Mouse (Mus musculus): Measurements from ENCODE around the gene Tbx5. TPM values are rescaled to one million over a fixed set of nuclear protein-coding genes. Genes with fewer than 3 reads are reported as not detected.

Tbx5 gene
- total and polyA plus RNA-seq, 3 experiments = 0.05 TPM; not detected in 2

DNA sequence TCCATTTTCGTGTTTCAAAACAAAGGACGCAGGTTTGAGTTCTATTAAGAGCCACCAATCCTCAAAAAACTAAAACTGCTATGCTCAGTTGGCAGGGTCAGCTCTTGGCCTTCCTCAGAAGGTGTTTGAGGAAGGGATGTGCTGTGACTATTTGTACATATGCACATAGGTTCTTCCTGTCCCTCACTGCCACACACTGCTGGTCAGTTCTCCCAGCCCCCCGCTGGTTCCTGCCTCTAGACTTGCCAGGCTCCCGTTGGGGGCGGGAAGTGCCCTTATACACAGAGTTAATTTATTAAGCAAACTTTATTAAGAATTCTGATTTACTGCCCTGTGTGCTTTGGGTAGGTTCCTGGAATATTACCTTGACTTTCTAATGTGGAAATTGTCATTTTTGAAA lies 11.9 kb downstream of the Tbx5 start:
- H3K4me1 ChIP-seq (ENCODE audit: insufficient read depth, low read depth, low read length) = no peaks in the 10 kb centered on the region
- TF ChIP-seq CTCF (IDR thresholded peaks at IDR 0.05; ENCODE audit: low read depth, low read length) = no peak
- no peak for TF ChIP-seq POLR2AphosphoS5 (IDR thresholded peaks at IDR 0.05; ENCODE audit: insufficient replicate concordance, low read depth, low read length)
- TF ChIP-seq GATA2 (IDR thresholded peaks at IDR 0.05; ENCODE audit: borderline replicate concordance, low read depth, low read length) = no peak
- DNase-seq (ENCODE audit: low spot score) (no peak), ATAC-seq (ENCODE audit: extremely low read depth, insufficient number of reproducible peaks, low FRiP score, poor library complexity, severe bottlenecking) (no peak)
- H3K36me3 ChIP-seq (replicated peaks) = no peaks in the 10 kb centered on the region
- H3K4me3 ChIP-seq (ENCODE audit: low read depth, low read length) = no peak overlapping the region
- H3K9me3 ChIP-seq (replicated peaks) = peaks cover 82% of the 10 kb centered on the region
- H3K27me3 ChIP-seq (ENCODE audit: insufficient read depth, low read length) = no peaks in the 10 kb centered on the region

GRCm38 (mm10) chr5:119844994-119845393 lies 12.5 kb downstream of the Tbx5 start:
- H3K9me3 ChIP-seq (replicated peaks) = peaks cover 81% of the 10 kb centered on the region
- ATAC-seq (ENCODE audit: extremely low read depth, insufficient number of reproducible peaks, low FRiP score, poor library complexity, severe bottlenecking) = no peak
- no peaks in the 10 kb centered on the region for H3K27me3 ChIP-seq (ENCODE audit: insufficient read depth, low read length)
- no peak for DNase-seq (ENCODE audit: low spot score)
- H3K36me3 ChIP-seq (replicated peaks) = no peaks in the 10 kb centered on the region
- H3K4me3 ChIP-seq (ENCODE audit: low read depth, low read length) = no peak overlapping the region
- H3K4me1 ChIP-seq (ENCODE audit: insufficient read depth, low read depth, low read length) = no peaks in the 10 kb centered on the region
- TF ChIP-seq POLR2AphosphoS5 (IDR thresholded peaks at IDR 0.05; ENCODE audit: insufficient replicate concordance, low read depth, low read length) (no peak), CTCF (IDR thresholded peaks at IDR 0.05; ENCODE audit: low read depth, low read length) (no peak), GATA1 (IDR thresholded peaks at IDR 0.05; ENCODE audit: borderline replicate concordance, low read length) (no peak), GATA2 (IDR thresholded peaks at IDR 0.05; ENCODE audit: borderline replicate concordance, low read depth, low read length) (no peak), TAL1 (conservative IDR thresholded peaks at IDR 0.05; ENCODE audit: low read depth, low read length) (no peak)

DNA sequence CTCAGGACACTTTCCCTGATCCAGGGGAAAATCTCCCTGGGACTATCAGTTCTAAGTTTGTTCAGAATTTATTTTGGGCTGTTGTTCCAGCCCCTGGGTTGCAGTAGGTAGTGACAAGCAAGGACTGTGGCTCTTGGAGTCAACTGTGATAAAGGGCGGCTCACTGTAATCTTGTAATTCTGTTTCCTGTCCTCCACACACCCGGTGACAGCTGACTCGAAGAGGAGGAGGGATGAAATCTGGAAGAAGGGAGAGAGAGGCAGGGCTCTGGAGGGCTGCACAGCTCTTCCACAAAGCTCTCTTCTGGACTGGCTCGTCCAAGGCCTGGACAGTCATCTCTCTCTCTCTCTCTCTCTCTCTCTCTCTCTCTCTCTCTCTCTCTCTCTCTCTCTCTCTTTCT lies 24.6 kb downstream of the Tbx5 start:
- no peaks in the 10 kb centered on the region for H3K27me3 ChIP-seq (ENCODE audit: insufficient read depth, low read length)
- H3K4me3 ChIP-seq (ENCODE audit: low read depth, low read length) = no peak overlapping the region
- no peak for DNase-seq (ENCODE audit: low spot score)
- TF ChIP-seq GATA1 (IDR thresholded peaks at IDR 0.05; ENCODE audit: borderline replicate concordance, low read length) (no peak), CTCF (IDR thresholded peaks at IDR 0.05; ENCODE audit: low read depth, low read length) (no peak), POLR2AphosphoS5 (IDR thresholded peaks at IDR 0.05; ENCODE audit: insufficient replicate concordance, low read depth, low read length) (no peak), TAL1 (conservative IDR thresholded peaks at IDR 0.05; ENCODE audit: low read depth, low read length) (no peak), GATA2 (IDR thresholded peaks at IDR 0.05; ENCODE audit: borderline replicate concordance, low read depth, low read length) (no peak)
- no peak for ATAC-seq (ENCODE audit: extremely low read depth, insufficient number of reproducible peaks, low FRiP score, poor library complexity, severe bottlenecking)
- no peaks in the 10 kb centered on the region for H3K36me3 ChIP-seq (replicated peaks)
- H3K9me3 ChIP-seq (replicated peaks) = peaks cover 76% of the 10 kb centered on the region
- H3K4me1 ChIP-seq (ENCODE audit: insufficient read depth, low read depth, low read length) = no peaks in the 10 kb centered on the region

GRCm38 (mm10) chr5:119861301-119861700 lies 28.8 kb downstream of the Tbx5 start:
- ATAC-seq (ENCODE audit: extremely low read depth, insufficient number of reproducible peaks, low FRiP score, poor library complexity, severe bottlenecking) (no peak), DNase-seq (ENCODE audit: low spot score) (no peak)
- Histone ChIP-seq H3K4me3 (ENCODE audit: low read depth, low read length) (no peak overlapping the region), H3K27me3 (ENCODE audit: insufficient read depth, low read length) (no peaks in the 10 kb centered on the region), H3K4me1 (ENCODE audit: insufficient read depth, low read depth, low read length) (no peaks in the 10 kb centered on the region), H3K9me3 (replicated peaks) (peaks cover 76% of the 10 kb centered on the region), H3K36me3 (replicated peaks) (no peaks in the 10 kb centered on the region)
- no peak for TF ChIP-seq TAL1 (conservative IDR thresholded peaks at IDR 0.05; ENCODE audit: low read depth, low read length)
- TF ChIP-seq GATA1 (IDR thresholded peaks at IDR 0.05; ENCODE audit: borderline replicate concordance, low read length) = no peak
- TF ChIP-seq CTCF (IDR thresholded peaks at IDR 0.05; ENCODE audit: low read depth, low read length) = no peak
- TF ChIP-seq POLR2AphosphoS5 (IDR thresholded peaks at IDR 0.05; ENCODE audit: insufficient replicate concordance, low read depth, low read length) = no peak
- no peak for TF ChIP-seq GATA2 (IDR thresholded peaks at IDR 0.05; ENCODE audit: borderline replicate concordance, low read depth, low read length)

DNA sequence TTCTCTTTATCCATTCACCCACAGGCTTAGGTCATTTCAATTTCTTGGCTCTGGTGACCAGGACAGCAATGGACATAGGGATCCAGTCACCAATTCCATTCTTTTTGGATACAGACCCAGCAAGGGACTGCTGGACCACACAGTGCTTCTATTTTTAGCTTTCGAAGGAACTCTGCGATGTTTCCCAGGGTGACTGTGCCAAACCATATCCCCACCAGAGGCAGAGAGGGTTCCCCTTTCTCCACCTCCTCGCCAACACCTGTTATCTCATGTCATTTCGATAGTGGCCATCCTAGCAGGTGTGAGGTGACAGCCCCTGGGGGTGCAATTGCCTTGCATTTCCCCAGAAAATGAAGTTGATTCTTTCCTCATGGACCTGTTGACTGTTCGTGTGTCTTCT lies 30.0 kb downstream of the Tbx5 start:
- DNase-seq (ENCODE audit: low spot score) = no peak
- ATAC-seq (ENCODE audit: extremely low read depth, insufficient number of reproducible peaks, low FRiP score, poor library complexity, severe bottlenecking) = no peak
- H3K9me3 ChIP-seq (replicated peaks) = peaks cover 78% of the 10 kb centered on the region
- TF ChIP-seq TAL1 (conservative IDR thresholded peaks at IDR 0.05; ENCODE audit: low read depth, low read length) = no peak
- no peak for TF ChIP-seq GATA2 (IDR thresholded peaks at IDR 0.05; ENCODE audit: borderline replicate concordance, low read depth, low read length)
- no peak for TF ChIP-seq POLR2AphosphoS5 (IDR thresholded peaks at IDR 0.05; ENCODE audit: insufficient replicate concordance, low read depth, low read length)
- TF ChIP-seq GATA1 (IDR thresholded peaks at IDR 0.05; ENCODE audit: borderline replicate concordance, low read length) = no peak
- TF ChIP-seq CTCF (IDR thresholded peaks at IDR 0.05; ENCODE audit: low read depth, low read length) = no peak
- no peaks in the 10 kb centered on the region for H3K4me1 ChIP-seq (ENCODE audit: insufficient read depth, low read depth, low read length)
- H3K27me3 ChIP-seq (ENCODE audit: insufficient read depth, low read length) = no peaks in the 10 kb centered on the region
- H3K4me3 ChIP-seq (ENCODE audit: low read depth, low read length) = no peak overlapping the region
- no peaks in the 10 kb centered on the region for H3K36me3 ChIP-seq (replicated peaks)

DNA sequence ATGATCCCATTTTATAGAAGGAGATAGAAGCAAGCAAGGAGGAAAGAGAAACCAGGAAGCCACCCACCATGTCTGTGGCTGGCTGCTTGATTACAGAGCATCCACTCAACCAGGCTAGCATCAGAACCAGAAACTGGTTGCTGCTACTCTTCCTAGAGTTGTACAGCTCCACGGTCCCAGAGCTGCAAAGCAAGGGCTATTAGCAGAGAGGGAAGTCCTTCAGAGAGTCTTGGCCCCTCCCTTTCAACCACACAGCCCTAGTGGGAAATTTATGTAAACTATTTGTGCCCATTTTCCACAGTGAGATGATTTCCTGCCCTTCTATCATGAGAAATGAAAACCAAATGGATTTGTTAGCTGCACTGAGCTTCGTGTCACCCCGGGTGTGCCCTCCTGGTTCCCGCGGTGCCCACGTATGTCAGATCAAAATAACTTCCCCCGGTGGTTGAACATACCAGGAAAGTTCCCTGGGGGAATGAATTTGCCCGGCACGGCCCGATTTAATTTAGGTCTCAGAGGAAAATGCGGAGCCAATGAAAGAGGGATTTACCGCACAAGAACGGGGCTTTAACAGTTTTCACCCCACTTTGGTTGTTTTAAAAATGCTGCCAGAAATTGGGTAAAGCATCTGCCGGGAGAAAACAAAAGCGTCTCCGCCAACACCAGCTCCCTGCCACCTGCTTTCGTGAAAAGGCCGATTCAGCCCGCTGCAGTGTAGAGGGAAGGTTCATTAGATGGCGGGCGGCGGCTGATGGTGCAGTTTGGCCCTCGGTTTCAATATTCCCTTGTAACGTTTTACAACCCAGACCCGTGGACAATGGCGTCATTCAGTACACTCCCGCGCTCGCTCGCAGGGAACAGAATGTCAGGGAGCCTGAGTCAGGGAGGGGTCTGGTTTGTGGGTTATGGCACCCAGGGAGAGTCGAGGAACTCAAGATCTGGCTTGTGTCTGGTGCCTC lies 34.1 kb downstream of the Tbx5 start:
- no peaks in the 10 kb centered on the region for H3K4me1 ChIP-seq (ENCODE audit: insufficient read depth, low read depth, low read length)
- DNase-seq (ENCODE audit: low spot score) (no peak), ATAC-seq (ENCODE audit: extremely low read depth, insufficient number of reproducible peaks, low FRiP score, poor library complexity, severe bottlenecking) (no peak)
- peaks cover 82% of the 10 kb centered on the region for H3K9me3 ChIP-seq (replicated peaks)
- TF ChIP-seq TAL1 (conservative IDR thresholded peaks at IDR 0.05; ENCODE audit: low read depth, low read length) (no peak), POLR2AphosphoS5 (IDR thresholded peaks at IDR 0.05; ENCODE audit: insufficient replicate concordance, low read depth, low read length) (no peak), CTCF (IDR thresholded peaks at IDR 0.05; ENCODE audit: low read depth, low read length) (no peak), GATA1 (IDR thresholded peaks at IDR 0.05; ENCODE audit: borderline replicate concordance, low read length) (no peak), GATA2 (IDR thresholded peaks at IDR 0.05; ENCODE audit: borderline replicate concordance, low read depth, low read length) (no peak)
- no peak overlapping the region for H3K4me3 ChIP-seq (ENCODE audit: low read depth, low read length)
- H3K27me3 ChIP-seq (ENCODE audit: insufficient read depth, low read length) = no peaks in the 10 kb centered on the region
- H3K36me3 ChIP-seq (replicated peaks) = no peaks in the 10 kb centered on the region
